Mouse (Mus musculus): ENCODE results near the gene Ppm1e.
"Not testable (repeated sequence)": the region's sequence is repeated elsewhere in the genome, so short reads cannot be mapped to it uniquely, and the experiment has no call there.

Ppm1e gene

DNA sequence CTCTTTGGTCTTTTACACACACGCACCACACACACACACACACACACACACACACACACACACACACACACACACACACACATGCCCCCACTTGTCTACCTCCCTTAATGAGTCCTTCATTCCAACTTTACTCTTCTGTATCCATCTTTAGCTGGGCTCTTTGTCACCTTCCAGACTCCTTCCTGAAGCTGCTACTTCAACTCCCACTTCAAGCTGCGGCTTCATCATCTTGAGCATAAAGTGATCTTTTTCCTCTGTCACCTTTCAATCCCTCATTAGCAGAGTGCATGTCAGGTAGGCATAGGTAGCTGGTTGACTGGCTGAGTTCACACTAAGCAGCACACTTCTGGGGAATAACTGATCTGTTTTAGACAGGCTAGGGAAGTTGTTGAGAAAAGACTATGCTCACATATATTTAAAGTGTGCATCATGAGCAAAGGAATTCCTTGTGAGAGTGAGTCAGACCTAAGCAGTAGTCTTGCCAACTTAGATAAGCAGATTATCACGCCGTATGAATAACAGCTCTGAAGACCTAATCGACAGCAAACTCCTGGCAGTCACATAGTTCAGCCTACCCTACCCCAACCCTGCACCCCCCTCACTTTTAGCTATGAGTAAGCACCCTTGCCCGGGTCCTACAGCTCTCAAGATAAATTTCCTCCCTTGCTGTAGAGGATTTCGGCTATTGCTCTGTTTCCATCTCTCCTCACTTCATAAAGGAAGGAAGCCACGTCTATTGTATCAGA, 49.3 kb downstream of the Ppm1e start:
- peak; percentile 55 for DNase-seq (ENCODE audit: low spot score)

GRCm38 (mm10) chr11:87299066-87299465, 59.8 kb downstream of the Ppm1e start:
- DNase-seq (ENCODE audit: low spot score) = no peak

- DNase-seq (ENCODE audit: low spot score) = no peak
Observed at GRCm38 (mm10) chr11:87296467-87296866, 62.4 kb downstream of the Ppm1e start.

DNA sequence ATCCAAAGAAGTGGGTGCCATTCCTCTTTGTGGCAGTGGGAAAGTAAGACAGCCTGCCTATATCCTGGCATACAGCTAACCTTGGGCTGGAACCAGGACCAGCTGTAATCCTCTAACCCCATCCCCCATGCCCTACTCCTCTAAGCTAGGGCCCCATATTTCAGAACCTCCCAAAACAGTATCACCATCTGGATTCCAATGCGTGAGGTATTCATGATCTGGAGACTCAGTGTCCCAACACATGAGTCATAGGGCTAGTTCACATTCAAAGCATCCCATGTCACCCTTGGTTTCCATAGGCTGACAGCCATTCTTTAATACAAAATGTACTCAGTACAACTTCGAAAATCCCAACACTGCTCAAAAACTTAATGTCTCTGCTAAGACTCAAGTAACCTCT, 63.2 kb downstream of the Ppm1e start:
- DNase-seq (ENCODE audit: low spot score) = no peak

- no peak for DNase-seq (ENCODE audit: low spot score)
Observed at GRCm38 (mm10) chr11:87289313-87289712, 69.5 kb downstream of the Ppm1e start.

- no peak for DNase-seq (ENCODE audit: low spot score)
Observed at GRCm38 (mm10) chr11:87286194-87286593, 72.6 kb downstream of the Ppm1e start.

DNA sequence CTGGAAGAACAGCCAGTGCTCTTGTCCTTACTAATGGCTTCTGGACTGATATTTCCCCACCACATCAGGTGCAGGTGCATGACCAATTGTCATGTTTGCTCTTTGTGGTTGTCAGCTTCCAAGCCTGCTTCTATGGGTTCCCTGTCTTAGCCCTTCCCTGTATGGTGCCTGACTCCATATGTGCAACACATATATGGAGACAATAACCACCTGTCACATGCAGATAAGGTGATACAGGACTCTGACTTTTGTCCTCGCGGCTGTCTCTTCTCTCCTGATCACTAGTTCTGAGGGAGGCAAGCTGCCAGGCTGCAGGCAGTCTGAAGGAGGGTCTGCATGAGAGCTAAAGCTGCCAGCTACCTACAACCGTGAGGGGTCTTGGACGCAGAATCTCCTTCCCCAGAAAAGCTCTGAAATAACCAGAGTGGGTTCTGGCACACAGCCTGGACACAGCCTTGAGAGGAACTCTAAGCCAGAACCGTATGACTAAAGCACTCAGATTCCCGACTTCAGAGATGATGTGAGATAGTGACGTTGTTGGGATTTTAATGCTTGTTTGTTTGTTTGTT, 76.8 kb downstream of the Ppm1e start:
- DNase-seq (ENCODE audit: low spot score) = no peak

- DNase-seq (ENCODE audit: low spot score) = no peak
Observed at GRCm38 (mm10) chr11:87279461-87279860, 79.4 kb downstream of the Ppm1e start.

DNA sequence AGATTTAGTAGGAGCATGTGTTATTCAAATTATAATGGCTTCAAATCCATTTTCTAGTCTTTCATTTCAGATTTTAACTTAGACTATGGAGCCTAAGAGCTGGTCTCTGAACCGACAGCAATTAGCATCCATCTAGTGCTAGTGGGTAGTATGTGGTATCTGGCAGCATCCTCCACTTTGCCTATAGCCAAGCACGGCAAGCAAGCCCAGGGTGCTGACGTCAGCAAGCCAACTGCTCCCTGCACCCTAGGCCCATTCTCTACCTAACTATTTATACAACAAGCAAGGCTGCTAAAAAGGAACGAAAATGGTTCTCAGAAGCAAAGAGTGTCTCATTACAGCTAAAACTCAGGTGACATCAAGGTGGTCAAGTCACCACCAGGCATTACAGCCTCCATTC, 80.0 kb downstream of the Ppm1e start:
- DNase-seq (ENCODE audit: low spot score) = no peak

- DNase-seq (ENCODE audit: low spot score) = no peak
Observed at GRCm38 (mm10) chr11:87276240-87276985, 82.4 kb downstream of the Ppm1e start.

- no peak for DNase-seq (ENCODE audit: low spot score)
Observed at GRCm38 (mm10) chr11:87275420-87276048, 83.3 kb downstream of the Ppm1e start.

GRCm38 (mm10) chr11:87272725-87273124, 86.1 kb downstream of the Ppm1e start:
- no peak for DNase-seq (ENCODE audit: low spot score)

DNA sequence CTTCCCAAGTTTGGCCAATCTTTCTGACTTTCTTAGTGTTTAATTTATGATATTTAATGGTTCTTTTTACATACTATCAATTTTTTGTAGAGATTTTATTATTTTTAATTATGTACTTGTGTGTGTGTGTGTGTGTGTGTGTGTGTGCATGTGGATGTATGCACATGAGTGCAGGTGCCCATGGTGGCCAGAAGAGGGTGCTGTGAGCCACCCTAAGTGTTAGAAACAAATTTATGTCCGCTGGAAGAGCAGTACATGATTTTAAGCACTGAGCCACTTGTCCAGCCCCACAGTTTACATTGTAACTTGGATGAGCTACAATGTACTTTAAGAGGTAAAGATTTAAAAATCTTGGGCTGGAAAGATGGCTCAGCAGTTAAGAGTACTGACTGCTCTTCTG, 87.3 kb downstream of the Ppm1e start:
- no peak for DNase-seq (ENCODE audit: low spot score)

DNA sequence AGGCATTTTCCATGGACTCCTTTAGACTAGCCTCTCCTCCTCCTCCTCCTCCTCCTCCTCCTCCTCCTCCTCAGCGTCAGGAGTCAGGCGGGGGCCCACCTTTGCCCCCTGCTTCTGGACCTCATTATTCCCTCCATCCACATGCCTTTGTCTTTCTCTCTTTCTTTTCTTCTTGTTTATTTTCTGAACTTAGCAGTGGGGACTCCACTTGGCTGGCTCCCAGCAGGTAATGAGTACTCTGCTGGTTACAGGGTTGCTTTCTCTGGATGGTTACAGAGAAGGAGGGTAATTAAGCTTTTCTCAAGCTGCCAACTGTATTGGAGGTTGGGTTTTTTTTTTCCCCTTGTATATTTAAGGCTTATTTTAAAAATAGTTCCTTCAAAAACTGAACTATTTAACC, 87.9 kb downstream of the Ppm1e start:
- no peak for DNase-seq (ENCODE audit: low spot score)

DNA sequence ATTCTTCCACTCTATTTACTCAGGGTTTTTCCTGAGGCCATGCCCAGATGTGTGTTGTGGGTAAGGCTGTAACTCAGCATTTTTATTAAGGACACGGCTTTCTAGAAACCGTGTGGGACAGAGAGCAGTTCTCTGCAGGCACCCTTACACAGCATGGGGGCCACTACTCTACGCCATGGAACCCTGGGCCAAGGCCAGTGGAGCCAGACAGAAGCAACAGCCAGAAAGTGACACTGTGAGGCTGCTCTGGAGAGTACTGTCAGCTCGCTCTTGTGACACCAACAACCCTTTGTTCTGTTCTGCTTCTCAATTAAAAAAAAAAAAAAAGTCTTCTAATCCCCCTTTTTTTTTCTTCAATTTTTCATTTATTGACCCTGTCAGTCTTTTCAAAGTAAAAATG, 88.4 kb downstream of the Ppm1e start:
- DNase-seq (ENCODE audit: low spot score) = no peak

DNA sequence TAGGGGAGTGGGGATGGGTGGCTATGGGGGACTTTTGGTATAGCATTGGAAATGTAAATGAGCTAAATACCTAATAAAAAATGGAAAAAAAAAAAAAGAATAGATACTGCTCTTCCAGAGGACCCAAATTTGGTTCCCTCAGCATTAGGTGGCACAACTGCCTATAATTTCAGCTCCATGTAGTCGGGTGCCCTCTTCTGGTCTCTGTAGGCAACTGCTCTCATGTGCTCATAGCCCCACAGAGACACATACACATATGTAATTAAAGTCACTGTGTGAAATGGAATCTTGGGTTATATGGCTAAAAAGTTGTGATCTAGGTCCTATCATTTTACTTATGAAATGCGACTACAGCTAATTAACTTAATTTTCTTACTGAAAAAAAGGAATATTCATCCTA, 90.0 kb downstream of the Ppm1e start:
- no peak for DNase-seq (ENCODE audit: low spot score)

GRCm38 (mm10) chr11:87266246-87266645, 92.6 kb downstream of the Ppm1e start:
- no peak for DNase-seq (ENCODE audit: low spot score)

DNA sequence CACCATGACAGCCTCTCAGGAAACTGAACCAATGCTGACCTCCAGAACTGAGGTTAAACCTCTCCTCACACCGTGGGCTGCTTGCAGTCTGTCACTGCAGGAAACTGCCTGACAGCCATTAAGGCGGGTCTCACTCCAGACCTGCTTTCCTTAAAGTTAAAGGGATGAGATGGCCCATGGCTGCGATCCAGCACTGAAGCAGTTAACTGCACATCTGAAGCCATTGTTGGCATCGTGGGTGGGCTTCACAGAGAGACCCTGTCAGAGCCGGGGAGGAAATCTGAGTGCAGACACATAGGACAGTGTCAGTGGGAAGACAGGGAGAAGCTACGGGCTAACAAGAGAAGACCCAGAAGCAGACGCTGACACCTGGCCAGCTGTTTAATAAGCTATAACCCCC, 94.9 kb downstream of the Ppm1e start:
- no peak for DNase-seq (ENCODE audit: low spot score)

DNA sequence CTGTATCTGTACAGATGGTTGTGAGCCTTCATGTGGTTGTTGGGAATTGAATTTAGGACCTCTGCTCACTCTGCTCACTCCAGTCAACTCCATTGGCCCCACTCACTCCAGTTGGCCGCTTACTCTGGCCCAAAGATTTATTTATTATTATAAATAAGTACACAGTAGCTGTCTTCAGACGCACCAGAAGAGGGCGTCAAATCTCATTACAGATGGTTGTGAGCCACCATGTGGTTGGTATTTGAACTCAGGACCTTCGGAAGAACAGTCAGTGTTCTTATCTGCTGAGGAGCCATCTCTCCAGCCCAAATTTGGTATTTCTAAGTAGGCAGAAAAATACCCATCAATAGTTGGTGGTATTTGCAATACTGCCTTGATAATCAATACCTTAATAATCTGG, 97.1 kb downstream of the Ppm1e start:
- DNase-seq (ENCODE audit: low spot score) = not testable (repeated sequence)

GRCm38 (mm10) chr11:87259792-87260191, 99.0 kb downstream of the Ppm1e start:
- DNase-seq (ENCODE audit: low spot score) = no peak

DNA sequence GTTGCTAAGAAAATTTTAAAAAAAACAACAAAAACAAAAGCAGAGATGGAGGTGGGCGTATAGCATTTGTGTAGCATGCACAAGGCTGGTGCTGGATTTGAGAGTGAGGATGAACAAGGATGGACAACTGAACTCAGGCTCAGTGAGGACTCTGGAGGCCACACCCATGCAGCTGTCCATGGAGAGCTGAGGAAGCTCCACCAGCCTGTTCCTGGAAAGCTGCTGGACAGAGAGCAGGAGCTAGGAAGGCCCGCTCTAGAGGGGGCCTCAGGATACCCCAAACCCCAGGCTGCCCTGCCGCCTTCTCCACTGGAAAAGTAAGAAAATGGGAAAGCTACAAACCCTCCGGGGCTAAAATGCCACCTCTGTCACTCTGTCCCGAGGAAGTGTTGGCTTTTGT, 101.5 kb downstream of the Ppm1e start:
- no peak for DNase-seq (ENCODE audit: low spot score)

DNA sequence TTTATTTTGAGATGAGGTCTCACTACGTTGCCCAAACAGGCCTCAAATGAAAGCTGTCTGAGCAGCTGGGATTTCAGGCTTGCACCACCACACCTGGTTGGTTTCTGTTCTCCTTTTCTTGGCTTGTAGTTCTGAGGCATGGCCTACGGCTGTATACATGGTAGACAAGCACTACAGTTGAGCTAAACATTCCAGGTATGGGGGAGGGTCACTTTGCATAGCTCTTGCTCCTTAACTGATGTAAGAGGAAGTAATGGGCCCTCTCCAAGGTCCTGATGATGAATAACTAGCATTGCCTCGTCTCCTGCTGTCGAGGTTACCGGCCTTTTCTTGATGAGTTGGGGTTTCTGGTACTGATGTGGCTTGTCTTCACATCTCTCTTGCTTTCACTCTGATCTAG, 104.7 kb downstream of the Ppm1e start:
- no peak for DNase-seq (ENCODE audit: low spot score)

DNA sequence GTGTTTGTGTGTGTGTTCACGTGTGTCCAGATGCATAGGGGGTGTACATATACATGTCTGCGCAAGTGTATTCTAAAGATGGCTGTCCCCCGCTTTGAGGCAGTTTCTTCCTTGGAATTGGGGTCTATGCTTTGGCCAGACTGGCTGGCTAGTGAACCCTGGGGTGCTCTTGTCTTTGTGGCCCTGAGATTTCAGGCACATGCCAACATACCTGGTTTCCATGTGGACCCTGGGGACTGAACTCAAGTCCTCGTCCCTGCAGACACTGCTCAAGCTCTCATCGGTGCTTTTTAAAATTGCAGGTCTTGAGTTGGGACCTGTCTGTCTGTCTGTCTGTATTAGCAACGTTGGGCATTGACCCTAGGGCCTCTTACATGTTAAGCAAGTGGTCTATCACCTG, 105.5 kb downstream of the Ppm1e start:
- DNase-seq (ENCODE audit: low spot score) = no peak

All from c-Kit-positive CD71-positive TER-119-positive erythroid progenitor cells, embryonic 14.5 days (primary cell).